Mouse (Mus musculus) bone marrow, adult 2 months (tissue): ENCODE results near the gene Tmem44. TPM values are rescaled to one million over a fixed set of nuclear protein-coding genes. Genes with fewer than 3 reads are reported as not detected.

Source experiments
- polyA plus RNA-seq: library from polyadenylated mRNA; stranded (reverse); fragments of >200 nt; gene quantifications from 2 replicates; pipeline ENCODE4 v1.2.4, GENCODE M21; 2011; ENCODE audit warnings: low replicate concordance; ENCODE audit not compliant: missing spikeins, insufficient read depth, insufficient read length

Tmem44 gene
- polyA plus RNA-seq, 1 experiment = 7.6 TPM

Other genes starting within 250 kb of the Tmem44 start
- 51.9 and 84.2 TPM in 2 replicates for gene Gp5, start 240.1 kb downstream of the Tmem44 start, polyA plus RNA-seq
- 20.0 and 24.2 TPM in 2 replicates for gene Atp13a3, start 144.9 kb downstream of the Tmem44 start, polyA plus RNA-seq
- 9.3 and 17.5 TPM in 2 replicates for gene Lsg1, start 36.8 kb upstream of the Tmem44 start, polyA plus RNA-seq
- 8.8 and 16.3 TPM in 2 replicates for gene Fam43a, start 48.9 kb upstream of the Tmem44 start, polyA plus RNA-seq